Mouse (Mus musculus) liver, postnatal 0 days (tissue): ENCODE results near the gene Sorcs2.

Experiments used
- CTCF ChIP-seq: sonication (generic); IDR thresholded peaks from 2 replicates; pipeline ENCODE4 v1.5.1; 2016; ENCODE audit warnings: antibody characterized with exemption, low read depth
- EP300 ChIP-seq: IDR thresholded peaks from 2 replicates; pipeline ENCODE4 v1.6.1; 2016; ENCODE audit warnings: antibody characterized with exemption, low read depth, mild to moderate bottlenecking

- TF ChIP-seq EP300: no peak
- TF ChIP-seq CTCF: no peak
Measured at GRCm38 (mm10) chr5:36213310-36213709, 184.6 kb downstream of the Sorcs2 start.
